Mouse (Mus musculus) myocyte (in vitro differentiated cells): ENCODE results near the gene Krt7. TPM values are rescaled to one million over a fixed set of nuclear protein-coding genes. Genes with fewer than 3 reads are reported as not detected.

ENCODE experiments used
- H3K27me3 ChIP-seq: one replicate; pipeline ENCODE4 v1.6.1; 2011; ENCODE audit not compliant: control insufficient read depth, insufficient read depth, insufficient read length
- H3K36me3 ChIP-seq: one replicate; pipeline ENCODE4 v1.6.1; 2011; ENCODE audit not compliant: control insufficient read depth, insufficient read depth
- H3K4me2 ChIP-seq: one replicate; pipeline ENCODE4 v1.6.1; 2011; ENCODE audit warnings: low read depth, control low read depth
- H3K4me3 ChIP-seq: one replicate; pipeline ENCODE4 v1.5.1; 2011; ENCODE audit warnings: mild to moderate bottlenecking, control low read depth, moderate library complexity
- H3K79me2 ChIP-seq: one replicate; pipeline ENCODE4 v1.6.1; 2011; ENCODE audit not compliant: control insufficient read depth, insufficient read depth
- H3ac ChIP-seq: one replicate; pipeline ENCODE4 v1.6.1; 2011; ENCODE audit not compliant: control insufficient read depth, insufficient read length
- CEBPB ChIP-seq: IDR thresholded peaks from 2 replicates; pipeline ENCODE4 v1.6.1; 2011; ENCODE audit warnings: mild to moderate bottlenecking, moderate library complexity; ENCODE audit not compliant: poor library complexity, insufficient read depth, severe bottlenecking
- E2F4 ChIP-seq: IDR thresholded peaks from one replicate; pipeline ENCODE4 v1.6.1; 2011; ENCODE audit warnings: mild to moderate bottlenecking, control low read depth, moderate library complexity; ENCODE audit not compliant: insufficient read depth
- MAX ChIP-seq: IDR thresholded peaks from one replicate; pipeline ENCODE4 v1.6.1; 2011; ENCODE audit warnings: low read depth, mild to moderate bottlenecking, control low read depth
- MYOD1 ChIP-seq, 3 experiments: IDR thresholded peaks; one replicate each; pipeline ENCODE4 v1.6.1; 2011; ENCODE audit warnings: control low read depth in 2 of 3, low read depth in 2 of 3, mild to moderate bottlenecking in 2 of 3, moderate library complexity in 1 of 3; ENCODE audit not compliant: insufficient read length in 2 of 3, control insufficient read depth in 1 of 3
- MYOG ChIP-seq, 3 experiments: IDR thresholded peaks; one replicate each; pipeline ENCODE4 v1.6.1; 2011; ENCODE audit warnings: control low read depth in 2 of 3, low read depth in 2 of 3, mild to moderate bottlenecking in 2 of 3; ENCODE audit not compliant: insufficient read length in 2 of 3, control insufficient read depth in 1 of 3, insufficient read depth in 1 of 3
- POLR2A ChIP-seq: IDR thresholded peaks from one replicate; pipeline ENCODE4 v1.6.1; 2011; ENCODE audit warnings: low read depth, mild to moderate bottlenecking, control low read depth, moderate library complexity; ENCODE audit not compliant: insufficient read length
- POLR2AphosphoS2 ChIP-seq: IDR thresholded peaks from one replicate; pipeline ENCODE4 v1.6.1; 2011; ENCODE audit warnings: low read depth, control low read depth; ENCODE audit not compliant: insufficient read length
- REST ChIP-seq: IDR thresholded peaks from one replicate; pipeline ENCODE4 v1.6.1; 2011; ENCODE audit warnings: mild to moderate bottlenecking, control low read depth, moderate library complexity; ENCODE audit not compliant: insufficient read depth, insufficient read length
- SRF ChIP-seq: IDR thresholded peaks from one replicate; pipeline ENCODE4 v1.6.1; 2011; ENCODE audit warnings: low read depth; ENCODE audit not compliant: control insufficient read depth, insufficient read length
- TCF12 ChIP-seq: IDR thresholded peaks from one replicate; pipeline ENCODE4 v1.6.1; 2011; ENCODE audit warnings: mild to moderate bottlenecking, control low read depth; ENCODE audit not compliant: poor library complexity, insufficient read depth, severe bottlenecking
- TCF3 ChIP-seq: IDR thresholded peaks from one replicate; pipeline ENCODE4 v1.6.1; 2011; ENCODE audit warnings: low read depth, control low read depth; ENCODE audit not compliant: insufficient read length
- USF1 ChIP-seq: IDR thresholded peaks from one replicate; pipeline ENCODE4 v1.6.1; 2011; ENCODE audit warnings: low read depth, mild to moderate bottlenecking, control low read depth, moderate library complexity
- polyA plus RNA-seq: library from polyadenylated mRNA; unstranded; fragments of >200 nt; fragmentation: generic; extraction: Trizol; gene quantifications from one replicate; pipeline ENCODE4 v1.2.1, GENCODE M21; 2012; ENCODE audit warnings: missing spikeins

Gene Krt7
- polyA plus RNA-seq, 1 experiment: 0.04 TPM

DNA sequence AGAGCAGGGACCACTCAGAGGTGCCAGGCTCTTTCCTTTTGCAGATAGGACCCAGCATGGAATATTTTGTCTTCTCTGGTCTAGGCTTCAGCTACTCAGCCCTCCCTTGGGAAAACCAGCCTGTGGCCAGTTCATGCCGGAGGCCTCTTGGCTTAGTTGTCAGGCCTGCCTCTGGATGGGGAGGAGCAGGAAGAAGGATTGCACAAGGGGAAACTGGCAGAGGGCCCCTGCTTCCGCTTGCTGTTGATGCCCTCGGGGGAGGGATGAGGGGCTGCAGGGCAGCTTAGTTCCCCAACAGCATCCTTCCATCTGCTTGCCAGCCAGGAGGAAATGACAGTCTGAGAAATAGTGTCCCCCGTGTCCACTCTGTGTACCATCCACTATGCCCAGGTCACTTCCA, 36.0 kb upstream of the Krt7 start:
- TF ChIP-seq CEBPB (peak; percentile 91), MYOD1 (IDR thresholded peaks at IDR 0.05; ENCODE audit: control insufficient read depth in 1 of 3, insufficient read length in 2 of 3, low read depth in 2 of 3) (no peak)
- Histone ChIP-seq H3K27me3 (no peaks in the 10 kb centered on the region), H3K4me2 (peak overlapping the region; percentile 35), H3K36me3 (no peaks in the 10 kb centered on the region), H3K79me2 (no peaks in the 10 kb centered on the region), H3ac (no peak overlapping the region), H3K4me3 (no peak overlapping the region)

DNA sequence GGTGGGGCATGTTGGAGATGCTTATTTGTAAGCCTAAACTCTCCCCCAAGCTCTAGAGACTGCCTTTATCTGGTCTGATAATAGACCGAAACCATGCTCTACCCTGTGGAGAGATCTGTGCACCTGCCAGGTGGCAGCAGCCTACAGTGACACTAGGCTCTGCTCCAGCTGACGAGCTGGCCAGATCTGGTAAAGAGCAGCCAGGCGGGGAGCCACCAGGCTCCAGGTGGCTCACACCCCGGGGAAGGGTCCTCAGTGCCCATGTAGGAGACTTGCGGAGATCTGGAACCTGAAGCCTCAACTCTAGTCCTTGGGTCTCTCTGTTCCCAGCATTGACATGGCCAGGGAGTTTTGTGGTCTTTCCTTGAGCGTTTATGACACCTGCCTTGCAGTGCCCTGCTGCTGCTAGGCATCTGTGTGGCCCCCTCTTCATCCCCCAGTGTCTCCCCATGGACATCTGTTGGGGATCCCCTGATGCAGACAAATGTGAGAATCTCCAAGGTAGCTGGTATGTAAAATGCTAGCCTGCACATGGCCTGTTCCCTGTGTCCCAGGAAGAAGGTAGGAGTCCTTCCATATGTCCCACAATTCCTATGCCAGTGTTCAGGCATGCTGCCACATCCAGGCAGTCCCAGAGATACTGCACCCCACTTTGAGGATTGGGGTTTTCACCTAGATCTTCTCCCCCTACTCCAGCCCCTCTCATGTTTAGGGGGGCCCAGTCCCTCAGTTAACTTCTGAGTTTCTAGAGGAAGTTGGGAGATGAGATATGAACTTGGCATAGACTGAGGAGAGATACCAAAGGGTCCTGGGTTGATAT, 34.7 kb upstream of the Krt7 start:
- Histone ChIP-seq H3K4me3 (no peak overlapping the region), H3K79me2 (no peaks in the 10 kb centered on the region), H3K36me3 (no peaks in the 10 kb centered on the region), H3K4me2 (no peak overlapping the region), H3ac (no peak overlapping the region), H3K27me3 (no peaks in the 10 kb centered on the region)
- no peak for TF ChIP-seq USF1
- TF ChIP-seq MYOD1 (IDR thresholded peaks at IDR 0.05; ENCODE audit: control insufficient read depth in 1 of 3, insufficient read length in 2 of 3, low read depth in 2 of 3): no peak
- no peak for TF ChIP-seq REST
- TF ChIP-seq MAX: no peak
- TF ChIP-seq POLR2AphosphoS2: no peak
- TF ChIP-seq E2F4: no peak
- TF ChIP-seq CEBPB: no peak
- no peak for TF ChIP-seq MYOG (IDR thresholded peaks at IDR 0.05; ENCODE audit: control insufficient read depth in 1 of 3, insufficient read depth in 1 of 3, insufficient read length in 2 of 3, low read depth in 2 of 3)
- no peak for TF ChIP-seq TCF3
- TF ChIP-seq SRF: no peak
- no peak for TF ChIP-seq POLR2A
- TF ChIP-seq TCF12: no peak

DNA sequence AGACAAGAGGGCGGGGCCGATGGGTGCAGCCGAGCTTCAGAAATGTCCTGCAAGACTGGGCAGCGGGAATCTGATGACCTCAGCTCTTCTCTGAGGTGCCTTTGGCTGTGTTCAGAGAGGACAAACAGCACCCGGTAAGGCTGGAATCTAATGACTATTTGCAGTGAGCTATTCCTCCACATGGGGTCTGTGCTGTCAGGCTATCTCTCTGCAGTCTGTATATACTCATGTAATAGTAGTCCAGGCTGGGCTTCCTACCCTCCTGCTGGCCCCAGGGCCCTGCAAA, 34.1 kb upstream of the Krt7 start:
- no peak for TF ChIP-seq POLR2AphosphoS2
- no peaks in the 10 kb centered on the region for H3K27me3 ChIP-seq
- H3K4me2 ChIP-seq: no peak overlapping the region
- no peaks in the 10 kb centered on the region for H3K79me2 ChIP-seq
- H3K36me3 ChIP-seq: no peaks in the 10 kb centered on the region
- no peak overlapping the region for H3ac ChIP-seq
- H3K4me3 ChIP-seq: no peak overlapping the region

DNA sequence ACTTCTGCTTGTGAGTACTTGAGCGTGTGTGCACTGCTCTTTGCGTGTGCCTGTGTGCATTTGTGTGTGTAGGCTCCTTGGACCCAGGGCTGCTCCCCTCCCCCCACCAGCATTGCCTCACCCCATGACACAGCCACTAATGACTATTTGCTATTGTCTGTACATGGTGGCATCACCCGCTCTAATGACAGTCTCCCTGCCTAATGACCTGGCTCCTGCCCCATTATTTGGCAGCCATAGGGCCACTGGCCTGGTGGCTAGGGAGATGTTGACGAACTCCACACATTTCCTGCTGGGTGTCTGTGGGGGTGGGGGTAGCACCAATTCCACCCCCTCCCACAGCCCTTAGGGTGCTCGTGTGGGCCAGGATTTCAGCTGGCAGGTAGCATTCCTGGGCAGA, 32.2 kb upstream of the Krt7 start:
- H3K4me2 ChIP-seq: no peak overlapping the region
- no peak overlapping the region for H3ac ChIP-seq
- TF ChIP-seq TCF3 (no peak), REST (no peak), SRF (no peak), MAX (no peak), POLR2A (no peak), MYOG (IDR thresholded peaks at IDR 0.05; ENCODE audit: control insufficient read depth in 1 of 3, insufficient read depth in 1 of 3, insufficient read length in 2 of 3, low read depth in 2 of 3) (no peak), POLR2AphosphoS2 (no peak), E2F4 (no peak), CEBPB (no peak)
- H3K27me3 ChIP-seq: no peaks in the 10 kb centered on the region
- H3K36me3 ChIP-seq: no peaks in the 10 kb centered on the region
- no peak overlapping the region for H3K4me3 ChIP-seq
- no peaks in the 10 kb centered on the region for H3K79me2 ChIP-seq

DNA sequence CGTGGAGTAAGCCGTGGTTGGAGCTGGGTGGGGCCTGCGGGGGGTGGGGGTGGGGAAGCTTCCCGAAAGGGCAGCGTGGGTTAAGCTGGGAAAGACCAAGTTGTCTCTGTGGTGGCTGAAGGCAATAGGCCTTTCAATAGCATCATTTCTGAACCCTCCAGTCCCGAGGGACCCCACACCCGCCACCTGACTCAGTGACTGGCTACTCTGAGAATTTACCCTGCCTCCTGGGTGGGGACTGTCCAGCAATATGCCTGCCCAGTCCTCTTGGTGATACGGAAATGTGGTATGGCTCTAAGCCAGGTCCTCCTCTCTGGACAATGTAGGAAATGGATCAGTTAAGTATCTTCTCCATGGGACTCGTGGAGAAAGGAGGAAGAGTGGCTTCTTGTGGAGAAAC, 29.1 kb upstream of the Krt7 start:
- peak overlapping the region; percentile 70 for H3K4me2 ChIP-seq
- H3K79me2 ChIP-seq: no peaks in the 10 kb centered on the region
- peak overlapping the region; percentile 5 for H3K4me3 ChIP-seq
- TF ChIP-seq MYOD1 (IDR thresholded peaks at IDR 0.05; ENCODE audit: control insufficient read depth in 1 of 3, insufficient read length in 2 of 3, low read depth in 2 of 3) (peak in 1 of 3 experiments; percentile 26), USF1 (peak; percentile 51), E2F4 (no peak)
- no peak overlapping the region for H3ac ChIP-seq
- no peaks in the 10 kb centered on the region for H3K27me3 ChIP-seq
- H3K36me3 ChIP-seq: no peaks in the 10 kb centered on the region

DNA sequence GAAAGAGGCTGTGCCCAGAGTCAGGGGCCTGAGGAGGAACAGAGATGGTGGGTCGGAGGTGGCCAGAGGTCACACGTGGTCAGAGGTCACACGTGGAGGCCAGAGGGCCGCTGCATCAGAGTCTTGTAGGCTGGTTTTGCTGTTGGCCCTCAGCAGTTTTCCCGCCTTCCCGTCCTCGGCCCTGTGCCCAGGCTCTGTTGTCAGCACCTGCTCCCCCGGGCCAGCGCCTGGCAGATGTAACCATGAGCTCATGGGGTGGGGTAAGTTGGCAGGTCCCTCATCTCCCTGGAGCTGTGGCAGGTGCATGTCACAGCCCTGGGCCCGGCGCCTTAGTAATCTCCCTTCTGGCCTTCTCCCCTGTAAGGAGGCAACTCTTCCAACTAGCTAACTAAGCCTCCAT, 28.0 kb upstream of the Krt7 start:
- Histone ChIP-seq H3K4me2 (no peak overlapping the region), H3K79me2 (no peaks in the 10 kb centered on the region), H3K36me3 (no peaks in the 10 kb centered on the region), H3K27me3 (no peaks in the 10 kb centered on the region), H3ac (no peak overlapping the region), H3K4me3 (no peak overlapping the region)
- TF ChIP-seq MYOG (IDR thresholded peaks at IDR 0.05; ENCODE audit: control insufficient read depth in 1 of 3, insufficient read depth in 1 of 3, insufficient read length in 2 of 3, low read depth in 2 of 3): peak in 2 of 3 experiments; percentile 55 to 88
- TF ChIP-seq E2F4: no peak
- no peak for TF ChIP-seq REST
- no peak for TF ChIP-seq CEBPB
- TF ChIP-seq MAX: no peak
- TF ChIP-seq SRF: no peak
- TF ChIP-seq MYOD1 (IDR thresholded peaks at IDR 0.05; ENCODE audit: control insufficient read depth in 1 of 3, insufficient read length in 2 of 3, low read depth in 2 of 3): peak in 2 of 3 experiments; percentile 51 to 89
- TF ChIP-seq POLR2A: no peak
- peak; percentile 43 for TF ChIP-seq TCF3
- peak; percentile 50 for TF ChIP-seq TCF12
- no peak for TF ChIP-seq POLR2AphosphoS2
- TF ChIP-seq USF1: no peak
